Mouse (Mus musculus) liver, adult 2 months (tissue): ENCODE measurements at regions not wholly inside any gene's neighbourhood (a gene's known extent, or its start where the extent isn't known, plus 50 kb on each side); places are given as distances from the start of the nearest gene placed in this dataset.

Experiments used
- CTCF ChIP-seq: fragments of 200-500 bp; IDR thresholded peaks from 2 replicates; pipeline ENCODE4 v1.5.1; 2011; ENCODE audit warnings: low read depth, low read length, control low read depth
- POLR2A ChIP-seq: fragments of 200-500 bp; IDR thresholded peaks from 2 replicates; pipeline ENCODE4 v1.6.1; 2011; ENCODE audit warnings: low read length, control low read depth; ENCODE audit not compliant: insufficient read depth; ENCODE audit errors: extremely low read depth

GRCm38 (mm10) chr8:80149458-80150083 is 91.8 kb upstream of the Hhip start:
- no peak for TF ChIP-seq CTCF
- TF ChIP-seq POLR2A: no peak
